Mouse (Mus musculus) c-Kit-negative CD71-positive TER-119-positive erythroid progenitor cells, embryonic 14.5 days (primary cell): ENCODE measurements around the gene Gsap.
"Not testable (repeated sequence)": the region's sequence is repeated elsewhere in the genome, so short reads cannot be mapped to it uniquely, and the experiment has no call there.

Experiments
- DNase-seq: peaks from one replicate; pipeline ENCODE4 v3.0.0-alpha.2; 2013; ENCODE audit warnings: low read depth, low spot score

Gene Gsap

DNA sequence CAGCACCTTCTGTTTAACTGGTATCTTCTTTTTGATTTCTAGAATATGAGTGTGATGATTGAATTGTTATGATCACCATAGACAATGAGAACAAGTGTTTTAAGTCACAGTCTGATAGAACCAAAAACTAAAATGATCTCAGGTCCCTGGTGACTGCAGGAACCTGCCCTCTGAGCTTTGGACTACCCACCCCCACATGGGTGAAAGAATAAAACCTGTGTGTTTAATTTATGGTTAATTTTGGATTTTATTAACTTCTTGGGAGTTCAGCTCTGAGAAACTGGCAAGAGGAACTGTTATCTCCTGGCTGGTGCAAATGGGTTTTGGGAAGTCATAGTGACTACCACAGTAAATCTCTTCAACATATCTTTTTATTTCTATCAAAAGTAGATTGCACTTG is 6.6 kb upstream of the Gsap start:
- no peak for DNase-seq

DNA sequence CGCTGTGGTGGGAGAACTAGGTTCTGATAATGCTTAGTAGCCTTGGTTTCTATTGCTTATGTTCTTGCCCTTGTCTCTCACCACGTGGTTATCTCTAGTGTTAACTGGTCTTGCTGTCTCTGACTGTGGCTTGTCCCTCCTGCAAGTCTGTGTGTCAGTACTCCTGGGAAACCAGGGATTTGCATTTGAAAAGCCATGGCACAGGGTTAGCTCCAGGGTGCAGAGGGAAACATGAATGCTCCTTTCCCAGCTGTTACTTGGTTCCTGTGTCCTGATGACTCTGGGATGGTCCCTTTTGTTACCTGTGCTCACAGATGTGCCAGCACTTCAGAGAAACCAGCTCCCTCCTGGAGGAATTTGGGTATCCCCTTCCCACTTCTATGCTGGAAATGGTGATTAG is 3.0 kb upstream of the Gsap start:
- DNase-seq, result not testable (repeated sequence)

DNA sequence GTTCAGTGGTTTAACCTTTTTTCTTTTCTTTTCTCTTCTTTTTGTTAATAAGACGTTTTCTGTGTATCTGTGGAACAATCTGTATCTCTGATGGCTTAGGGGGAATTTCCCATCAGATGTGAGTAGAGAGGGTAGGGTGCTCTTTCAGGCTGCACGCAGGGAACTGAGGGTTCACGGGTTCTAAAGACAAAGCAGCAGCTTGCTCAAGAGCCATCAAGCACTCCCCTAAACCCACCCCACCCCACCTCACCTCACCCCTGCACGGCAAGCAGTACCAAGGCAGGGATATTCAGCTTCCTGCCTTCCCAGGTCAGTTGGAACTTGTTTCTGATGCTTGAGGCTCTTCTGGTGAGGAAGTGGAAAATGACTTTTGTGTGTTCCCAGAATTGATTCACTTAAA is 766 bp downstream of the Gsap start:
- DNase-seq, result no peak

DNA sequence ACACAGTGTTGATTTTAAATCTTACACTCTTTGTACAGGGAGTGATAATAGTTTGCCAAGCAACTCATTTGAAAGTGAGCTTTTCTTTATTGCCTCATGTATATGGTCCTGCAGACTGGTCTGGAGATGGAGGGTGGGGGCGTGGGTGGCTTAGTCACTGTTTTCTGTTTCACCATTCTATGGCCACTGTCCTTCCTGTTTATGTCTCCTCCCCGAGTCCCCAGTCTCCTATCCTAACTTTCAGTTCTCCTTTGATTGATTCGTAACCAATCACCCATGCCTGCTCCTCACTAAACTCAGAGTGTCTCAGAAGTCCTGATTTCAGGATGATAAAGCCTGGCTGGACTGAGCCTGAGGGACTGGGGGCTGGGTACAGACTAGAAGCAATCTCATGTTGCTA is 2.4 kb downstream of the Gsap start:
- DNase-seq, result no peak

DNA sequence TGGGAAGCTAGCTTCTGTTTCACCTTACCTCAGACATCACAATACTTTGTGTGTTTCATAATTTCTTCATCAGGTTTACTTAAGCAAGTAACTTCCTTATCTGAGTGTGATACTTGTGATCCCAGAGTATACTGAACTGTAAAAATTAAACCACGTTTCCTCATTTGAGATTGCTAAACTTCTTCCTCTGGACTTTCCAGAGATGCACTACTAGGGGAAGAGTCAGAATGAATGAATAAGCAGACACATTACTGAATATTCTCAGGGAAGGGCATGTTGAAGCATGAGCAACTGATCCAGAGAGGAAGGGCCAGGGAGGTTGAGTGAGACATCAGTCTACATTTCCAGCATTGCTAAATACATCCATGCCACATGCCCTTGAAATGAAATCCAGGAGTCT is 3.0 kb downstream of the Gsap start:
- DNase-seq, result no peak

DNA sequence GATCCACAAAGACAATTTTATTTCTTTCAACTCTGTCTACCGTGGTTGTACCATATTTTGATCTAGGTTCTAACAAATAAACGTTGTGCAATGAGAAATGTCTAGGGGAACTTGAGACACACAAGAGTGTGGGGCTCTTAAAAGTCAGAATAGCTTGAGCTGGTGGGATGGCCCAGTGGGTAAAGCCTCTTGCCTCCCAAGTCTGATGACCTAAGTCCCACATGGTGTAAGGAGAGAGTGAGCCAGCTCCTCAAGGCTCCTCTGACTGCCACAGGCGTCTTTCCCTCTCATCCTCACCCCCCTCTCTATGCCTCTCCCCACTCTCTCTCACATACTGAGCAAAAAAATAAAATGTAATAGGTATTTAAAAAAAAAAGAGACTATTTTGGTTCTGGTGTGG is 3.4 kb downstream of the Gsap start:
- no peak for DNase-seq

DNA sequence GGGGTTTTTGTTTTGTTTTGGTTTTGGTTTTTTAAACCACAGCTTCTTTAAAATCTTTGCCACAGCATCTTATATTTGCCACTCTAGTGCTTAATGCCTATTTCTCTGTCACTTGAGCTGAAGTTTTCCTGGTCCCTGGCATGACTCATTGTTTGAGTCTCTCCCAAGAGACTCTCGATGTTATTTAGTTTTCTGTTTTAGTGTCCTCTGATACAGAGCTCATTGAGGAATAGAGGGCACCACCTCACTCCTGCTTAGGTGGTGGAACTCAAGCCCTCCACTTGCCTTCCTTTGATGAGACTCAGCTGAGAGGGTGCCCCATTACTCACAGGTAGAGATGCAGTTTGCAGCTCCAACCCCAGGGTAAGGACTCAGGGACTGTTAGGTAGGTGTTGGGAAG is 17.4 kb downstream of the Gsap start:
- no peak for DNase-seq

DNA sequence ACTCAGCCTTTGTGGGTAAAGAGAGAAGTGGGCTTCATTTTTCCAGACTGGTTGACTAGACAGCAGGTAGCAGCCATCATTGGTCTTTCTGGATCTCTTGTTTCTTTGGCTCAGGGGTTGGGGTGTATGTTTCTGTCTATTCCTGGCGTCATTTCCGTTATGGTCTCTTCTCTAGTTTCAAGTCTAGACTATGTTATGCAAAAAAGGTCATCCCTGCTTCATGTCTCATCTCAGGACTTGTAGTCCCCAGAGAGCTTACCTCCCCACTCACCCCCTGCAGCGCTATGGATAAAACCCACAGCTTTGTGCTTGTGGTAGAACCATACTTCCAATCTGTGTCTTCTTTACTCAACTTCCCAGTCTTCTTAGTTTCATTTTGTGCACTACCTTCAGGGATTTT is 18.1 kb downstream of the Gsap start:
- DNase-seq, result no peak

DNA sequence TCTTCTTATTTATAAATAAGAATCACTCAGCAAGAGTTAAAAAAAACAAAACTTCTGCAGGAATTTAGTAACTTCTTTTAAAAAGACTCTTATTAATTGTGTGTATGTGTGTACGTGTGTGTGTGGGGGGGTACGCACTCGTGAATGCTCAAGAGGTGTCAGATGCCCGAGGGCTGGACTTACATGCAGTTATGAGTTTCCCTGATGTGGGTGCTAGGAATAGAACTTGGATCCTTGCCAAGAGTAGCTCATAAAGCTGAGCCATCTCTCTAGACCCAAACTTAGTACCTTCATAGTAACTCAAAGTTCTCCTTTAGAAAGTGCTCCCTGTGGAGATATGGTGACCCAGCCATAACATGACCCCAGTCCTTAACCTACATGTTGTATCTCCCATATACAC is 20.0 kb downstream of the Gsap start:
- DNase-seq, result no peak

DNA sequence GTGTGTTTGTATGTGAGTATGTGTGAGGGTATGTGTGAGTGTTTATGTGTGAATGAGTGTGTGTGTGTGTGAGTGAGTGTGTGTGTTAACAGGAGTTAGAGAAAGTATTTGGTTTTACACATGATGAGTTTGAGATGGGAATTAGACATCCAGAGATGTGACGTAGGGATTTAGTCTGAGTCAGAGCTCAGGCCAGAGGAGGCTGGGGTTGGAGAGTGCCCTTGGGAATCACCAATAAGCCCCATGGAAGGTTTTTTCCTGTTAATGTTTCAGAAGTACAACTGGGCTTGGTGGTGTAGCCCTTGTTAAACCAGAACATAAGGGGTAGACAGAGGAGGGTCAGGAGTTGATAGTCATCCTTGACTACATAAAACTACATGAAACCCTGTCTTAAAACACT is 25.4 kb downstream of the Gsap start:
- no peak for DNase-seq

DNA sequence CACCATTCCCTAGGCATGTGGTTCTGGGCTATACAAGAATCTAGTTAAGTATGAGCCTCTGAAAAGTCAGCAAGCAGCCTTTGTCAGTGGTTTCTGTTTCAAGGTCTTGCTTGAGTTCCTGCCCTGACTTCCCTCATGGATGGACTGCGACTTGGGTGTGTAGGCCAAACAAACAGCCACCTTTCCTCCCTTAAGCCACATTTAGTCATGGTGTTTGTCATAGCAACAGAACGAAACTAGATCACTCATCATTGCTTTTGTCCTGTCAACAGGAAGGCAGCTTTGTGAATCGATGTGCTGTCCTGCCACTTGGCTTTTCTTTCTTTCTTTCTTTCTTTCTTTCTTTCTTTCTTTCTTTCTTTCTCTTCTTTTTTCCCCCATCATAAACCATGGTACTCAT is 26.9 kb downstream of the Gsap start:
- DNase-seq, result no peak

DNA sequence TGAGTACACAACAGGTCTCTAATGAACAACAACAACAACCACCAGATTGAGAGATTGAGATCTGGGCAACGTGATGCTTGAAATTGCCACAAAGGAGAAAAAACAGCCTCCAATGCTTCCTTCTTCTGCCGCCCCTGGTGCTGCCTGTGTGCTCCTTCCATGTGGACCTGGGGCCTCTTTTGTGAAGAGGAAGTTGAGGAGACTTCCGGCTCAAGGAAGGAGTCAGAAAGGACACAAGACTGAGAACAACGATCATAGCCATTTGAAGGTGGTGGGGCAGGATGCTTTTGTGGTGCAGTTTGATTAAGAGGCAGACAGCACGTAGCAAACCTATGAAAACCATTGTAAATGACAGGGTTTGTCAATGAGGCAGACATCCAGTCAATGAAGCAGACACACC is 27.7 kb downstream of the Gsap start:
- DNase-seq, result no peak

DNA sequence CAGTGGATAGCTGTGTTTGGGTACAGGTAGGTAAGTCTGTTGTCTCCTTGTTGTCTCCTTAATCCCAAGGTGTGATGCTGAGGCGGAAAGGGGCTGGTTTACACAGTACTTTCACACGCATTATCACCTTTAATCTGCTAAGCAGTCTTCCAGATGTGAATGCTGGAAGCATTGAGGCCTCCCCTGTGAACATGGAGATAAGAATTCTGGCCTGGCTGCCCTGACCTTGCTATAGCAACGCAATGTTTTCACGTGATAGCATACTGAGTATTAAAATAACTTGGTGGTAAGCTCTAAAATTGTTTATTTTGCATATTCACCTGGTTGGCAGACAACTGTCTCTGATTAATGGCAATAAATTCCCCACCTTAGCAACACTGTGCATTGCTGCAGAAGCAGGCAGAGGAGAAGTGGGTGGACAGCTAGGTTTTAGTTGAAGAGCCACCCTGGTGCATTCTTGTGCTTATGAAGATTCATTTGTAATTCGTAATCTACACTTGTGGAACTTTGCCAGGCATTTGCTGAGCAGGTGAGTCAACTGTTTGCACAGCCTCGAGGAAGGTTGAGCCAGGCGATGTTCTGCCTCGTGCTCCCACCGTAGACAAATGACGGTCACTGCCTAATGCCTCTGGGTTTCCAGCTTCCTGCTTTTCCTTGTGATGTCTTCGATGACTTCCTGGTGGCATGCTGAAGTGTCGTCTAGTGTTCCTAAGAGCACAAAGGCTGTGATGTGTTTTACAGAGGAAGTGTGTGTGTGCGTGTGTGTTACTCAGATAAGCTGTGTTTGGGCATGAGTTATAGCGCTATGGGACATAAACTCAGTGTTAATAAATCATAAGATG is 31.6 kb downstream of the Gsap start:
- DNase-seq, result no peak

DNA sequence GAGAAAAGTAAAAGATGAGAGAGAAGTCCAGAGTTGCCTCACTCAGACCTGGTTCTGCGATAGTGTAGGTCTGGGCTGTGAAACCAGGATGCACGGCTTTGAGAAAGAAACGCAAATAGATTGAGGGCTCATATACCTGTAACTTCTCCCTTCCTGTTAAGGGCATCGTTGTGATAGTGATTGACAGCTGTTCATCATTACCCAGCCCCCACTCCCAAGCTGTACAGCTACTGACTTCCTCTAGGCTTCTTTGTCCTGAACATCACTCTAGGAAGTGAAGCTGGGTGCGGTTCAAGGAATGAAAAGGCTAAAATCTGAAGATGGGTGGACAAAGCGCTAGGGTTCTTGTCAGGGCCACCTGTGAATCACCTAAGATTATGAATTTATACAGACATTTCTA is 46.8 kb downstream of the Gsap start:
- no peak for DNase-seq

DNA sequence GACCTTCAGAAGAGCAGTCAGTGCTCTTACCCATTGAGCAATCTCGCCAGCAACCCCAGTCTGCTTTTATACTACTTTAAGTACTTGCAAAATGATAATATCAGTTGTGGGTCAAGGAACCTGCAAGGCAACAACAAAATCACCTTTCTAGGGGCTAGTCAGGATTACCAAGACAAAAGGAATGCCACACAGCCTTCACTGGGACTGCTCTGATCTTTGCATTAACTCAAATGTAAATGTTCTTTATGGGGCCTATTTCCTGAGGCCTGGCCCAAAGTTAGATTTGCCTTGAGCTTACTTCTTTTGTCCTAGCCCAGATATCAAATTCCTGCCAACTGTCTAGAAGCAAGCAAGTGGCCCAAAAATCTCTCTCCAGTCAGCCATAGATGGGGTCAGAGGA is 58.5 kb downstream of the Gsap start:
- DNase-seq, result no peak

DNA sequence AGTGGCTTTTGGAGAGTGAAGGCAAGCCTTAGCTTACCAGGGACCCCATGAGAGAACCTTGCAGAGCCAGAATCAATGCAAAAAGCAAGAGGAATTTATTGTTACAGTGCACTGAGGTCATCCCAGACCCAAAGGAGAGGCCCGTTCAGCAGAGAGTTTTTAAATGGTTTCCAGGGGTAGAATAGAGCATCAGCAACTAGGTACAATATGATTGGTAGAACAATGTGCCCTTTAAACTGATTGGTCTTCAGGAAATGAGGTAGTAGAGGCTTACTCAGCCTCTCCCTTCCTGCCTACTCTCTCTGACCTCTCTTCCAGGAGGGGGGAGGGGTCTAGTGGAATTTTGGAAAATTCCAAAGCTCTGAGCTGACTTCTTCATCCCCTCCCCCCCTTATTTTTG is 59.2 kb downstream of the Gsap start:
- no peak for DNase-seq

DNA sequence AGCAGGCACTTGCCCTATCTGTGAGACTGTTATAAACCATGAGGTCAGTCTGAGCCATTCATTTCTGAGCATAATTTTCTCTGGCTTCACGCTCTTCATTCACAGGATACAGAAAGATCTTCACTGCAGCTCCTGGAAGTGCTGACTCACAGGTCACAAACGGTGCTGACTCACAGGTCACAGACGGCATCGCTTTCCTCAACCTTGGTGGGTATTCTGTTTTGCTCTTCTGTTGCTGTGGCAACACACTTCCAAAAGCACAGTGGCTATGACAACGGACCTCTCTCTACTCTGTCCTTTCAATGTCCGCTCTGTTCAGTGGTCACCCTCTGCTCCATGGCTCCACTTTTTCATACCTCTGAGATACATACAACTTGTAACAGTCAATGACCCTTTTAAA is 60.7 kb downstream of the Gsap start:
- no peak for DNase-seq

DNA sequence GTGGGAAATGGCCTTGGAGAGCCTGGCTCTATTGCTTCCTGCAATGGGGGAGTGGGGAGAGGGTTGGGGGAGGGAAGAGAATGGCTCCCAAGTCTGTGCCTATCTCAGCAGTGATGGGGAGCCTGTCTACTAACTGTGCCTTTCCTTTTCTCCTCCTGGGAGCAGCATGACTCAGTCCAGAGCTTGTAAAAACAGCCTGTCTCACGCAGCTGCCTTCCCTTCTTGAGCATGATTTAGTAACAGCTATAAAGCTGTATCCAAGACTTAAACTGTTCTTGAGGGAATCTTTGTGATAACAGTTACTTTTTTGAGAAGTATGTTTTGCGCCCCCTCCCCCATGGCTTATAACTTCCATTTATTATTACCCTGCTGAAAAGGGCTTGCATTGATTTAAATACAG is 61.9 kb downstream of the Gsap start:
- DNase-seq, result no peak

DNA sequence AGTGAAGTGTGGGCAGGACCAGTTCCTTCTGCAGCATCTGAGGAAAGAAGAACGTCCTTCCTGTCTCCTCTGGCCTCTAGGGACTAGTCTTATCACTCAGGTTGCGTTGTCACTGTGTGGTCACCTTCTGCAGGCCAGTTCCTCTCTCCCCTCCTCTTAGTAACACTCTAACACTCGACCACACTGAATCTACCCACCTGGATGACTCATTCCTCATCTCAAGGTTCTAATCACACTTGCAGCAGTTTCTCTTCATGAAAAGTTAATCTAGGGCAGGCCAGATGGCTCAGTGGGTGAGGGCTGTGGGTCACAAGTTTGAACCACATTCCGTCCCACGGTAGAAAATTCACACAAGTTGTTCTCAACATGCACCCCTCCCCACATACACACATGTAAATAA is 62.8 kb downstream of the Gsap start:
- DNase-seq, result no peak

DNA sequence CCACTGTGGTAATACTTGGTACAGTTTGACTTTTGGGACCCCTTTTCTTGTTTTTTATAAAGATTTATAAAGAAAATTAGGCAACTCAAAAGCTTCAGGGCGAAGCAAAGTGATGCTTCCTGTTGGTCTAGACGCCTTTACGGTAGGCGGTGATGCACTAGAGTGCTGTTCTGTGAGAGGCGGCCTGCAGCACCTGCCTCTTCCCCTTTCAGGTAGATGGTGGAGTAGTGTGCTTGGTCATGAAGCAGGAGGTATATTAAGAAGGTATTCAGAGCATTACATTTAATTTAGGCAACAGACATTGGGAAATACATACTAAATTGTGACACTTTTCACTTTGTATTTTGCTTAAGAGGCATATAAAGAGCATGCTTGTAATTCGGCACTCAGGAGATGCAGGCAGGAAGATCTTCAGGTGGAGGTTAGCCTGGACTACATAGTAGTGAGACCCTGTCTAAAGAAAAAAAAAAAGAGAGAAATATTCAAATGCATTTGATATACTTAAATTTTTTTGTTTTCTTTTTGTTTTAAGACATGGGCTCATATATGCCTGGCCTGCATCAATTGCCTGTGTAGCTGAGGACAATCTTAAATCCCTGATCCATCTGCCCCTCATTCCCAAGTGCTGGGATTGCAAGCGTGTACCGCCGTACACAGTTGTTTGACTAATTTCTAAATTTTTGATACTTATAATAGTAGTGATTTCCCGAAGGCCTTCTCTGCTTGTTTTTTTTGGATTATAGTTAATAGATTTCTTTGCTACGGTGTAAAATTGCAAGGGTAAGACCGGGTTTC is 68.9 kb downstream of the Gsap start:
- DNase-seq, result no peak

DNA sequence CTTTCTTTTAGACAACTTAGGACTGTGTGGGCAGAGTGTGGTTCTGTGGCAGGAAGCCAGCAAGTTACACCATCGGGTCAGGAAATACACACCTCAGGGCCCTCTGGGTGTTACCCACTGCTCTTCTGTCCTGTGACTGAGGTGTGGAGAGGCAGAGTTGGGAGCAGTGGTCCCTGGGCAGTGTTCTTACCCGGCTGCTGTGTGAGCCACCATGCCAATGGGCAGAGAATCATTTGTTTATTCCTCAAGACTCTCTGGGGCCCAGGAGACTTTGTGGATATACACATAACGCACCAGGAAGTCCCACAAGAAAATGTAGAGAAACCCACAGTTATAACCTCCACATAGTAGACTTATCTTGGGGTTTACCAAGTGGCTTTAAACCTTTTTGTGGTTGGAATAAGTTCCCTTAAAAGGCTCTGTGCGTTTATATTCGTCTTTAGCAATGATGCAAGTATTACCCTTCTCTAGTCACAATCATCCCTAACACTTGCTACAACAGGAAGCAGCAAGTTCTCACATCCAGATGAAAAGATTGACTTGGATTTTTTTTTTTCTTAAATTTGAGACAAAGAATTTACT is 69.6 kb downstream of the Gsap start:
- no peak for DNase-seq

DNA sequence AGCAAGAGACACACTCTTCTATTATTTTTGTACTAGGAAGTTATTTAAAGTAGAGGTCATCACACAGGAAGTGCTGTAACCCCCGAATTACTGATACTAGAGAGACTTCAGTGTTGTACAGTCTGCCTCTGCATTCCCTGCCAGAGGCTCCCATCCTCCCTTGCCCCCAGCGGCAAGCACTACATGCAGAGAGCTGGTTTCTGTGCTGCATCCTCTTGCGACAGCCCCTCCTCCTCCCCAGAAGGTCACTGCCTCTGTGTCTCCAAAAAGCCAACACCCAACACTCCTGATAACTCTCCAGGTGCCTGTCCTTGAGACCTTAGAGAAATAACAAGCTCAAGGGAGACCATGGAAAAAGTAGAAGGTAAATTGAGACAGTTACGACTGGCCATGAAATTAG is 71.1 kb downstream of the Gsap start:
- DNase-seq, result no peak

DNA sequence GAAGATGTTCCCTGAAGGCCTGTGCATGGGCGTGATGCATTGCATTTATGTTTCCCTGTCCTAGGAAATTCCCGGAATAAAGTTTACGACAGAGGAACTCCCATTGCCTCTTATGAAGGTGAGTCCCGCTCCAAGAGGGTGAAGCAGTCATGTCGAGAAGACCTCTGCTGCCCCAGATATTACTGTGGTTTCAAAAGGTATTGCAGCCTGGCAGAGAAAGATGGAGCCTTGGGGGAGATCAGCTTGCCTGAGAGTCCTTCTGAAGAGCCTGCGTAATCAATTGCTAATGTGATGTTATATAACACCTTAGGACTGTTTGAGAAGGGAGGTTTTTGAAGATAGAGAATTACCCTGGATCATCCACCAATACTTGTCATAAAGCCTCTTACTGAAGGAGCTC is 71.8 kb downstream of the Gsap start:
- DNase-seq, result no peak
